Mouse (Mus musculus) midbrain, embryonic 11.5 days (tissue): Measurements from ENCODE around the gene Sh3gl2. TPM values are rescaled to one million over a fixed set of nuclear protein-coding genes. Genes with fewer than 3 reads are reported as not detected.
A peak's percentile ranks its signal among the peaks of the same experiment; 100 is the strongest.

ENCODE experiments used
- ATAC-seq: fragments of 200-750 bp; cut with Nextera tagmentation; 2 replicates; pipeline ENCODE4 v1.8.0; 2017; ENCODE audit warnings: moderate TSS enrichment, moderate library complexity; ENCODE audit not compliant: low FRiP score
- DNase-seq: peaks from one replicate; pipeline ENCODE4 v3.0.0; 2015; ENCODE audit warnings: low spot score; ENCODE audit errors: missing footprints
- H3K27ac ChIP-seq: fragments of 300-500 bp; sonication (generic); 2 replicates; pipeline ENCODE4 v1.5.1; 2014; ENCODE audit warnings: low read depth, low read length
- H3K27me3 ChIP-seq: fragments of 300-500 bp; sonication (generic); 2 replicates; pipeline ENCODE4 v1.6.1; 2014; ENCODE audit warnings: mild to moderate bottlenecking, low read length, moderate library complexity, mixed read lengths; ENCODE audit not compliant: control insufficient read depth, insufficient read depth
- H3K36me3 ChIP-seq: fragments of 300-500 bp; sonication (generic); 2 replicates; pipeline ENCODE4 v1.6.1; 2014; ENCODE audit warnings: mild to moderate bottlenecking, low read length, moderate library complexity, mixed read lengths; ENCODE audit not compliant: control insufficient read depth, insufficient read depth
- H3K4me1 ChIP-seq: fragments of 300-500 bp; sonication (generic); 2 replicates; pipeline ENCODE4 v1.6.1; 2014; ENCODE audit warnings: low read length; ENCODE audit not compliant: control insufficient read depth, insufficient read depth
- H3K4me2 ChIP-seq: fragments of 300-500 bp; sonication (generic); 2 replicates; pipeline ENCODE4 v1.6.1; 2014; ENCODE audit warnings: mild to moderate bottlenecking, moderate library complexity
- H3K4me3 ChIP-seq: fragments of 300-500 bp; sonication (generic); 2 replicates; pipeline ENCODE4 v1.5.1; 2014; ENCODE audit warnings: low read depth, low read length
- H3K9ac ChIP-seq: fragments of 300-500 bp; sonication (generic); 2 replicates; pipeline ENCODE4 v1.6.1; 2014; ENCODE audit warnings: low read length
- H3K9me3 ChIP-seq: fragments of 300-500 bp; sonication (generic); 2 replicates; pipeline ENCODE4 v1.6.1; 2016; ENCODE audit warnings: low read length; ENCODE audit not compliant: control insufficient read depth
- WGBS: fragments of 180-500 bp; shearing (Covaris S2); extraction: QIAGEN DNeasy Blood & Tissue Kit; methylation state at CpG from one replicate; pipeline ENCODE4 v1.1.7; 2014; 5-methylcytosine and 5-hydroxymethylcytosine counted together
- polyA plus RNA-seq: library from polyadenylated mRNA; unstranded; fragments of >200 nt; fragmentation: Nextera tagmentation; extraction: Ambion mirVana; gene quantifications from 2 replicates; pipeline ENCODE4 v1.2.1, GENCODE M21; 2014

Gene Sh3gl2
- polyA plus RNA-seq, 1 experiment from 2014 or later, result 8.4 TPM

GRCm38 (mm10) chr4:85250786-85251185 is 45.9 kb downstream of the Sh3gl2 start:
- Histone ChIP-seq H3K9ac (no peak overlapping the region), H3K36me3 (no peaks in the 10 kb centered on the region), H3K4me2 (no peak overlapping the region), H3K4me3 (no peak overlapping the region), H3K4me1 (0 out of 2 replicates have a peak, but pooled peaks cover 2% of the 10 kb centered on the region), H3K27me3 (no peaks in the 10 kb centered on the region), H3K27ac (no peak overlapping the region), H3K9me3 (no peaks in the 10 kb centered on the region)
- no peak for ATAC-seq
- peak; percentile 69 for DNase-seq
- 68% methylated on average over 2 of the region's 2 CpGs for WGBS

GRCm38 (mm10) chr4:85255771-85256389 is 51.0 kb downstream of the Sh3gl2 start:
- Histone ChIP-seq H3K4me3 (no peak overlapping the region), H3K27me3 (no peaks in the 10 kb centered on the region), H3K9ac (no peak overlapping the region), H3K36me3 (no peaks in the 10 kb centered on the region), H3K4me2 (no peak overlapping the region), H3K9me3 (no peaks in the 10 kb centered on the region), H3K4me1 (no peaks in the 10 kb centered on the region), H3K27ac (no peak overlapping the region)
- DNase-seq (no peak), ATAC-seq (no peak)
- 92% methylated on average over 7 of the region's 8 CpGs for WGBS

- no peak overlapping the region for H3K9ac ChIP-seq
- H3K36me3 ChIP-seq, result no peaks in the 10 kb centered on the region
- no peak overlapping the region for H3K27ac ChIP-seq
- H3K27me3 ChIP-seq, result no peaks in the 10 kb centered on the region
- H3K9me3 ChIP-seq, result no peaks in the 10 kb centered on the region
- no peak overlapping the region for H3K4me3 ChIP-seq
- H3K4me1 ChIP-seq, result no peaks in the 10 kb centered on the region
- no peak overlapping the region for H3K4me2 ChIP-seq
- 83% methylated on average over 5 of the region's 5 CpGs for WGBS
- no peak for DNase-seq
- 0 out of 2 replicates have a peak, but pooled peaks have one; percentile 24 for ATAC-seq
Observed at GRCm38 (mm10) chr4:85256461-85257202, 51.7 kb downstream of the Sh3gl2 start.

GRCm38 (mm10) chr4:85257771-85258341 is 52.9 kb downstream of the Sh3gl2 start:
- DNase-seq, result no peak
- H3K27me3 ChIP-seq, result no peaks in the 10 kb centered on the region
- H3K4me1 ChIP-seq, result no peaks in the 10 kb centered on the region
- H3K9ac ChIP-seq, result no peak overlapping the region
- H3K36me3 ChIP-seq, result no peaks in the 10 kb centered on the region
- no peaks in the 10 kb centered on the region for H3K9me3 ChIP-seq
- no peak overlapping the region for H3K4me3 ChIP-seq
- WGBS, result 88% methylated on average over 4 of the region's 4 CpGs
- no peak for ATAC-seq
- no peak overlapping the region for H3K4me2 ChIP-seq
- no peak overlapping the region for H3K27ac ChIP-seq

- Histone ChIP-seq H3K4me1 (no peaks in the 10 kb centered on the region), H3K4me3 (no peak overlapping the region), H3K27ac (no peak overlapping the region), H3K9me3 (no peaks in the 10 kb centered on the region), H3K27me3 (no peaks in the 10 kb centered on the region), H3K36me3 (no peaks in the 10 kb centered on the region), H3K4me2 (no peak overlapping the region), H3K9ac (no peak overlapping the region)
- DNase-seq (no peak), ATAC-seq (no peak)
- 88% methylated on average over 12 of the region's 12 CpGs for WGBS
Observed at GRCm38 (mm10) chr4:85260687-85261658, 56.0 kb downstream of the Sh3gl2 start.

GRCm38 (mm10) chr4:85262146-85262545 is 57.2 kb downstream of the Sh3gl2 start:
- WGBS, result 76% methylated on average over 6 of the region's 6 CpGs
- H3K4me1 ChIP-seq, result no peaks in the 10 kb centered on the region
- H3K4me3 ChIP-seq, result no peak overlapping the region
- ATAC-seq (no peak), DNase-seq (no peak)
- H3K27ac ChIP-seq, result no peak overlapping the region
- no peak overlapping the region for H3K4me2 ChIP-seq
- H3K36me3 ChIP-seq, result no peaks in the 10 kb centered on the region
- no peak overlapping the region for H3K9ac ChIP-seq
- H3K27me3 ChIP-seq, result no peaks in the 10 kb centered on the region
- no peaks in the 10 kb centered on the region for H3K9me3 ChIP-seq

GRCm38 (mm10) chr4:85262606-85263005 is 57.7 kb downstream of the Sh3gl2 start:
- H3K36me3 ChIP-seq, result no peaks in the 10 kb centered on the region
- 83% methylated on average over 13 of the region's 13 CpGs for WGBS
- H3K4me1 ChIP-seq, result no peaks in the 10 kb centered on the region

GRCm38 (mm10) chr4:85267456-85267855 is 62.5 kb downstream of the Sh3gl2 start:
- no peak overlapping the region for H3K27ac ChIP-seq
- 78% methylated on average over 2 of the region's 2 CpGs for WGBS
- no peaks in the 10 kb centered on the region for H3K9me3 ChIP-seq
- no peak for DNase-seq
- no peak overlapping the region for H3K9ac ChIP-seq
- H3K36me3 ChIP-seq, result no peaks in the 10 kb centered on the region
- H3K4me3 ChIP-seq, result no peak overlapping the region
- no peak for ATAC-seq
- no peak overlapping the region for H3K4me2 ChIP-seq
- no peaks in the 10 kb centered on the region for H3K27me3 ChIP-seq
- H3K4me1 ChIP-seq, result no peaks in the 10 kb centered on the region

More at GRCm38 (mm10) chr4:85262606-85263005, 57.7 kb downstream of the Sh3gl2 start:
- no peak overlapping the region for H3K4me3 ChIP-seq
- no peaks in the 10 kb centered on the region for H3K9me3 ChIP-seq
- ATAC-seq, result no peak
- H3K27ac ChIP-seq, result no peak overlapping the region
- no peaks in the 10 kb centered on the region for H3K27me3 ChIP-seq
- H3K9ac ChIP-seq, result no peak overlapping the region
- DNase-seq, result no peak
- no peak overlapping the region for H3K4me2 ChIP-seq
